Mouse (Mus musculus) MEL (cell line): Measurements from ENCODE around the gene Plxnc1.

ENCODE experiments used
- CTCF ChIP-seq, 3 experiments: IDR thresholded peaks in 2 of 3; conservative IDR thresholded peaks in 1 of 3; 2 replicates each; pipeline ENCODE4 v1.5.1; 2011 to 2012; ENCODE audit warnings: low read length in 3 of 3, low read depth in 2 of 3, mild to moderate bottlenecking in 2 of 3, improper control_type of control experiment in 1 of 3, inconsistent platforms in 1 of 3, mixed read lengths in 1 of 3, moderate library complexity in 1 of 3; ENCODE audit not compliant: control insufficient read depth in 1 of 3, insufficient read depth in 1 of 3, poor library complexity in 1 of 3, severe bottlenecking in 1 of 3
- HCFC1 ChIP-seq: IDR thresholded peaks from 2 replicates; pipeline ENCODE4 v1.6.1; 2012; ENCODE audit warnings: low read depth, mild to moderate bottlenecking, inconsistent platforms, low read length, improper control_type of control experiment, moderate library complexity

GRCm38 (mm10) chr10:94794666-94795244 is 149.9 kb downstream of the Plxnc1 start:
- no peak for TF ChIP-seq CTCF (IDR thresholded peaks at IDR 0.05 in 2 of 3, conservative IDR thresholded peaks at IDR 0.05 in 1 of 3; ENCODE audit: control insufficient read depth in 1 of 3, insufficient read depth in 1 of 3, low read depth in 2 of 3, low read length in 3 of 3, poor library complexity in 1 of 3, severe bottlenecking in 1 of 3)
- TF ChIP-seq HCFC1: no peak
